Mouse (Mus musculus) spleen, postnatal 14 days (tissue): ENCODE measurements around the gene Slc3a1.

Source experiments
- DNase-seq, 2 experiments: peaks; one replicate each; pipeline ENCODE4 v3.0.0; 2021 to 2022; ENCODE audit warnings: low spot score in 2 of 2

Gene Slc3a1

DNA sequence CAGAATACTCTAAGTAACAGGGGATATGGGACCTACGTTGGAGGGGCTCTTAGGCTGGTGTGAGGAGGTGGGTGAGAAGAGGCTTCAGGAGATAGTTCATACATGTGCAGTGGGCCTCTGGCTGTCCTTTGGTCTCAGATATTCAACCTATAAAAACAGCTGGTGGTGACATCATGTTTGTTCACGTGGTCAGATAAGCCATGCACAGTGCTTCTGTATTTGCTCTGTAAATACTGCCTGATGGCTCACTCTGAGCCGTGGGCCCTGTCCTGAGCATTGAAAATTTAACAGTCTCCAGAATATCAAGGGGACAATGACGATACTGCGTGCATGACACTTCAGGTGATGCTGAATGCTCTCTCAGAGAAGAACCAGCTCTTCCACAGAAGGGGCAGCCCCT, 9.7 kb downstream of the Slc3a1 start:
- no peak for DNase-seq

DNA sequence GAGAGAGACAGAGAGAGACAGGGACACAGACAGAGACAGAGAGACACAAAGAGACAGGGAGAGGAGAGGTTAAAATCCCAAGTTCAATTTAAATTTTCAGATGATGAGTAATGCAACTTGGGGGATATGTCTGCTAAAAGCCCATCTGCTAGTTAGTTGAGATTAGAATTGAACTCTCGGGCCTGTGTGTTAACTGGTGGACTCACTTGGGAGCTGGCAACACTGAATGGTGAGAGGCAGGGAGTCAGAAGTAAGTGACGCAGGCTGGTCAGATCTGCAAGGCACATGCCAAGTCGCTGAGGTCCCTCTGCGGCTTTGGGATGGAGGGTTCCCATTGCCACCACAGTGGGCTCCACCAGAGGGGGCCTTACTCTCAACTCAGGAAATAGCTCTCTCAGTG, 10.1 kb downstream of the Slc3a1 start:
- no peak for DNase-seq

DNA sequence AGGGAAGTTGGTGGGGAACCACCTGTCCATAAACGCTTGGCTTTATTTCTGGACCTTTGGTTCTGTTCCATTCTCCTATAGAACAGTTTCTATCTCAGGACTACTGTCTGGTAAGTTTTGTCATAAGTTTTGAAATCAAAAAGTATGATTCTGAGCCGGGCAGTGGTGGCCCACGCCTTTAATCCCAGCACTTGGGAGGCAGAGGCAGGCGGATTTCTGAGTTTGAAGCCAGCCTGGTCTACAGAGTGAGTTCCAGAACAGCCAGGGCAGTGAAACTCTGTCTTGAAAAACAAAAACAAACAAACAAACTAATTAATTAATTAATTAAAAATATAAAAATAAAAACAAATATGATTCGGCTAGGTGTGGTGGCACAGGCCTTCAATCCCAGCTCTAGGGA, 10.6 kb downstream of the Slc3a1 start:
- DNase-seq: no peak

DNA sequence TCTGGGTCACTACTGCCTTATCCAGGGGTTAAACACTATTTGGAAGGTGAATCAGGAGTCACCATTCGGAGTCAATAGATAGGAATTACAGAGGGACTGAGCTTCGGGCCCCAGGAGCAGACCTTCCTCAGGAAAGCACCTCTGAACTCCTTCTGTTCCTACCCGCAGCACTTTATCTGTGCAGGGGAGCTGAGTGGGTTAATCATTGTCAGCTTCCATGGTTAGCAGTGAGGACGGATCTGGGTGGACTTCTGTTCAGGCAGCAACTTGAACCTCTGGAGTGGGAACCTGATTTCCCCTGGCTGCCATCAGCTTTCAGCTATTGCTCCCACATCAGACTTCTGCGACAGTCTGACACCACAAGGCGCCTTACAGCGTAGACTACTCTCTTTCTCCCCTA, 12.7 kb downstream of the Slc3a1 start:
- no peak for DNase-seq

DNA sequence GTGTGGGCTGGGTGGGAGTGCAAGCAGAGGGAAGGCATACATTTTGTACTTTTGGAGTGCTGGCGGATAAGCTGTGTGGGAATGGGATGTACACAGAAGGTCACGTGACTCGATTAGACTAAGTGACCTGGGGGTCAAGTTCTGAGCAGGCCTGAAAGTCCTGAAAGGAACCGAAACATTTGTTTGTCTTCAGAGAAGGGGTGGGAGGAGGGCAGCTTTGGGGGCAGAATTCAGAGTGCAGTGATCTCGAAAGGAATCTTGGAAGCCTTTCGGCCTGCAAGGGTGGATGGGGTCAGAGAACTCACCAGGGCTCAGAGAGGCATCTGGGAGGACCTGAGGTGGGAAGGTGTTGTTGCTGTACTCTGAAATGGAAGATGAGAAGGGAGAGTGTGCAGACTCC, 14.2 kb downstream of the Slc3a1 start:
- no peak for DNase-seq

DNA sequence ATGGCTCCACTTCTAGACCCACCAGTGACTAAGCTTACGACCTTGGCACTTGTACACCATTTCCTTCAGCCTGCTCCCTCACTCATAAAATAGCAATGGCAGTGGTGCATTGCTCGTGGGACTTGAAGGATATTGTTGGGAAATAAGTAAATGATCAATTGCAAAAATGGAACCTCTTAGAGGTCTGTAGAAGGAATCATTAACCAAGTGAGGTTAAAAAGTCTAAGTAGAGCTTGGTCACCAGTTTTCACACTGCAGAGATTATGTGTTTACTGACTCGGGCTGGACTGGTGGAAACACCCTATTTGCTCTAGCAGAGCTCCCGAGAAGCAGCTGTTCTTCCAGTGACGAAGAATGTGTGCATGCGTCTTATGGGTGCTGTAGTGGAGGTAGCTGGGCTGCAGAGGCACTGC, 15.2 kb downstream of the Slc3a1 start:
- no peak for DNase-seq

DNA sequence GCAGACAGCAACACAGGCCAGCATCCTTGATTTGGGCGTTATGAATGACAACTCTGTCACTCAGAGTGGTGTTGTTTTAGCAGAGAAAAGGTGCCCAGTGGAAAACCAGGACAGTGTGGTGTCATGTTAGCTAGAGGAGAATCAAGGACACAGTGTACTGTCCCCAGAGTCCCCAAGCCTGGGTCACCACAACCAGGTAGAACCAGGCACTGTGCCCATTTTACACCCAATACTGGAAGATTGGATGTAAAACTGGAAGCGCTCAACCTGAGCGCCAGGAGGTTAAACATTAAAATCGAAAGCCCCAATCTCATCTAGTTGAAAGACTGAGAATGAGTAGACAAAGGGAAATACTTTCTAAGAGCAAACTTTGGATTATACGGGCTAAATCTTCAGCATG, 16.3 kb downstream of the Slc3a1 start:
- DNase-seq: no peak

GRCm38 (mm10) chr17:85045160-85045559, 17.0 kb downstream of the Slc3a1 start:
- no peak for DNase-seq

DNA sequence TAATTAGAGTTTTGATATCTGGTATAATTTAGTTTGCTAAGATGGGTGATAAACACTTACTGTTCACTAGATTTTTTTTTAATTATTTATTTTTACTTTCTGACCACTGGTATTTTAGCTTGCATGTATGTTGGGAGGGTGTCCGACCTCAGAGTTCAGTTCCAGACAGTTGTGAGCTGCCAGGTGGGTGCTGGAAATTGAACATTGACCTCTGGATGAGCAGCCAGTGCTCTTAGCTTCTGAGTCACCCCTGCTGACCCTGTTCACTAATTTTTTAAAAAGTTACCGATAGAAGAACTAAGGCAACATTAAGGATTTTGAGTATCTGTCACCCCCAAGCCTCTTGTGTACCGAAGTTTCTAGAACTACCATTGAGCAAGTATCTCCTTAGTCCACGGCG, 20.2 kb downstream of the Slc3a1 start:
- DNase-seq: no peak

- no peak for DNase-seq
Observed at GRCm38 (mm10) chr17:85058276-85058675, 30.1 kb downstream of the Slc3a1 start.

- DNase-seq: no peak
Observed at GRCm38 (mm10) chr17:85059136-85059535, 31.0 kb downstream of the Slc3a1 start.

- DNase-seq: no peak
Observed at GRCm38 (mm10) chr17:85063560-85063959, 35.4 kb downstream of the Slc3a1 start.

DNA sequence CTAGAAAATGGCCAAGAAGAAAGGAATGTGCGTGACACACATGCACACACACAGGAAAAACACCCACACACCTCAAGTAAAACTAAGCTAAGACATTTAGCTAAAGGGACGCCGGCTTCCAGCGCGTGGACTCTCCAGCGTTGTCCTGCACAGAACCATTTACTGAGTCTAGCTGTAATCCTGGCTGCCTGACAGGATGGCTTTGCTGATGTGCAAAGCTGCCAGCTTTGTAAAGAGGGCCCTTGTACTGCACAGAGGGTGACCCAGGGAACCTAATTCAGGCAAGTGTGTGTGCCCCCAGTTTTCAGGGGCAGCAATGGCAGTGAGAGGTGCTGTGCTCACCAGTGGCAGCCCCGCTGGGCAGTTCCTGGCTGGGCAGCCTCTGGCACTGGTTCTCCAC, 39.2 kb downstream of the Slc3a1 start:
- DNase-seq: no peak

DNA sequence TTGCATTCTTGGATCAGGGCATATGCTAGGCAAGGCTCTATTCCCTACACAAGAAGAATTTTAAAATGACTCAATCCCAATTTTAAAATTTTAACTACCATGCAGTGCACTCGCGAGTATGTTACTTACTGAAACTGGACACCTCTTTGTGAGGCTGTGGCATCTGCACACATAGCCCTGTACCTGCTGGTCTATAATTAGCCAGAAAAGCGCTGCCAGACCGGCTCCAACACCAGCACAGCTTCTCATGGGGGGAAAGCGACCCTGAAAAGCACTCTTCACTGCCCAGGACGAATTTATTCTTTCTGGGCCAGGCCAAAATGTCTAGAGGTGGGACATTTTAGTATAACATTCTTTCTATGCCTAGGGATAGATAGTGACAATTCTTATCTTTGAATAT, 42.5 kb downstream of the Slc3a1 start:
- DNase-seq: no peak

GRCm38 (mm10) chr17:85071088-85071775, 43.1 kb downstream of the Slc3a1 start:
- no peak for DNase-seq

- DNase-seq: no peak
Observed at GRCm38 (mm10) chr17:85072383-85072782, 44.2 kb downstream of the Slc3a1 start.

- no peak for DNase-seq
Observed at GRCm38 (mm10) chr17:85073214-85073613, 45.0 kb downstream of the Slc3a1 start.

DNA sequence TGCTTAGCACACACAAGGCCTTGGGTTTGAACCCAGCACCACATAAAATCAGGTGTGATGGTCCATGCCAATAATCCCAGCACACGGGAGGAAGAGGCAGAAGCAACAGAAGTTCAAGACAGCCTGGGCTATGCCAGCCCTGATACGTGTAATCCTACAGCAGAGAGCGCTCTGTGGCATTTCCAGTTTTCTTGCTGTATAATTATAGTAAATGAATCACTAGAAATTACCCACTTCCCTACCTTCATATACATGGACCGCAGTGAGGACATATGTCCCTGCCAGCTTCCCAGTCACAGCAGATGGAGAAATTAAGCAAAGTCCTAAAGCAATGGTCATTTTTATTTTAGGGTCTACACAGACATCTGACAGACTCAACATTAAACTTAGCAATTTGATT, 45.9 kb downstream of the Slc3a1 start:
- no peak for DNase-seq

- DNase-seq: no peak
Observed at GRCm38 (mm10) chr17:85079276-85079675, 51.1 kb downstream of the Slc3a1 start.

- DNase-seq: no peak
Observed at GRCm38 (mm10) chr17:85080781-85081180, 52.6 kb downstream of the Slc3a1 start.

GRCm38 (mm10) chr17:85085335-85085734, 57.2 kb downstream of the Slc3a1 start:
- DNase-seq: no peak

- DNase-seq: no peak
Observed at GRCm38 (mm10) chr17:85086501-85086900, 58.3 kb downstream of the Slc3a1 start.

- no peak for DNase-seq
Observed at GRCm38 (mm10) chr17:85087591-85087990, 59.4 kb downstream of the Slc3a1 start.

- no peak for DNase-seq
Observed at GRCm38 (mm10) chr17:85088401-85088800, 60.2 kb downstream of the Slc3a1 start.
